Mouse (Mus musculus) olfactory bulb, adult 2 months (tissue): ENCODE data around the gene Nphp1.

Experiments
- CTCF ChIP-seq: fragments of 200-500 bp; IDR thresholded peaks from 2 replicates; pipeline ENCODE4 v1.5.1; 2012; ENCODE audit warnings: low read depth, mild to moderate bottlenecking, low read length, moderate library complexity; ENCODE audit not compliant: insufficient read depth
- POLR2A ChIP-seq: fragments of 200-500 bp; IDR thresholded peaks from 2 replicates; pipeline ENCODE4 v1.6.1; 2012; ENCODE audit warnings: mild to moderate bottlenecking, low read depth, low read length, moderate library complexity; ENCODE audit not compliant: insufficient read depth

DNA sequence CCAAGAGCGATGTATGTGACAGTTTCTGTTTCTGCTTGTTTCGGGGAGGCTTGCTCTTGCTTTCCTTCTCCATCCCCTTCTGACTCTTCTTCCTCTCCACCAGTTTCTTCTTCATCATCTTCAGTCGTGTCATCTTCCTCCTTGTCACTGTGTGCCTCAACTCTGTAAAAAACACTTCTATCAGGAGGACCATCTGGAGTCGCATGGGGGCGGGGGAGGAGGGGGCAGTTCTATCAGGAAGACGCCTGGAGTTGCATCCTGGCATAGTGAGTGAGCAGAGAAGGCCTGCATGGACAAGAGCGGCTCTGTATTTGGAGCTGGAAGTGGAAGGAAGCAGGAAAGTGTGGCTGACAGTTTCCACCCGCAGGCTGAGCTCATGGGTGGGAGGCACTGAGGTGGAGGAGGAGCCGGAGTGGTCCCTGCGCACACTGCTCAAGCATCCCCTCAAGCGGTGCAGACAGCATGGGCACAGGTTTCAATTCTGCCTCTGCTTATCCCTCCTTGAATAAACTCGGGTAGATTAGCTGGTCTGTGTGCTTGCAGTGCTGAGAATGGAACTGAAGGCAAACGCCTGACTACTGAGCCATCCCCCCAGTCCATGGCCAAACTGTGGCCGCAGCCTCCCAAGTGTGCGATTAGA lies 14.6 kb downstream of the Nphp1 start:
- TF ChIP-seq CTCF (no peak), POLR2A (no peak)
